Mouse (Mus musculus) small intestine, adult 2 months (tissue): ENCODE measurements at regions not wholly inside any gene's neighbourhood (a gene's known extent, or its start where the extent isn't known, plus 50 kb on each side); places are given as distances from the start of the nearest gene placed in this dataset.

Experiments used
- CTCF ChIP-seq: fragments of 200-500 bp; IDR thresholded peaks from 2 replicates; pipeline ENCODE4 v1.5.1; 2012; ENCODE audit warnings: low read depth, mild to moderate bottlenecking, control low read depth, inconsistent platforms, low read length, moderate library complexity, mixed read lengths; ENCODE audit not compliant: insufficient replicate concordance, insufficient read length; ENCODE audit errors: extremely low read depth
- POLR2A ChIP-seq: fragments of 200-500 bp; IDR thresholded peaks from 2 replicates; pipeline ENCODE4 v1.6.1; 2012; ENCODE audit warnings: low read depth, mild to moderate bottlenecking, control low read depth, inconsistent platforms, low read length, moderate library complexity

DNA sequence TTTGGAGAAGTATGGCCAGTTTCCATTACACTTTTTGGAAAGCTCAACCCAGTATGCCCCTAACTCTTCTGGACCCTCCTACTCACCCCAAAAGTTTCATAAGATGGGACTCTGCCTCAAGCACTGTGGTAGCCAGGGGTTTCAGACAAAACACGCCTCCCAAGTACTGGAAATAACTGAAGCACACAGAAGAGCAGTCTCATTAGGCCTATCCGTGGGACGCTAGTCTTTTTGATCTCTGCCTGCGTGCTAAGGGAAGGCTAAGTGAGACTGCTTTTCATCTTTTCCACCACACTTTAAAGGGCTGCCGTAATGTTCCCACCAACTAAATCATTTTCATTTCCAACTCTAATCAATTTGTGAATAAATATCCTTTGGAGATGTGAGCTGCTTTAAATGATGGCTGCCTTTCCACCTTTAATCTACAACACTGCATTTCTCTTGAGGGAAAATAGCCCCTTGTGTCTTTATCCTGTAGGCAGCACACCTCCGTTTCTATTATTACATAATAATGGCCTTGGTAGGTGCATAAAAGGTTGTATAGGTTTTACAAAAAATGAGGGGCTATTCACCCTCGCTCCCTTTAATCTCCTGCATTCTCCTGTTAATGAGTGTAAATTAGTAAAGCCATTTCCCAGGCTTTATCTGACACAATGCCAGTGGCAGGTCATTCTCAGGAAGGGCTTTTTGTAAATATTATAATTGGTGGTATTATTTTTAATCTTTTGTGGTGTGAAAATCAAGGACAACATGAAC, 65.5 kb upstream of the Cldn18 start:
- no peak for TF ChIP-seq CTCF
- TF ChIP-seq POLR2A = no peak
